Mouse (Mus musculus): ENCODE data around the gene Slamf9. TPM values are rescaled to one million over a fixed set of nuclear protein-coding genes. Genes with fewer than 3 reads are reported as not detected.

Slamf9 gene
- total and polyA plus RNA-seq, 3 experiments = 0.38 TPM; not detected in 2

DNA sequence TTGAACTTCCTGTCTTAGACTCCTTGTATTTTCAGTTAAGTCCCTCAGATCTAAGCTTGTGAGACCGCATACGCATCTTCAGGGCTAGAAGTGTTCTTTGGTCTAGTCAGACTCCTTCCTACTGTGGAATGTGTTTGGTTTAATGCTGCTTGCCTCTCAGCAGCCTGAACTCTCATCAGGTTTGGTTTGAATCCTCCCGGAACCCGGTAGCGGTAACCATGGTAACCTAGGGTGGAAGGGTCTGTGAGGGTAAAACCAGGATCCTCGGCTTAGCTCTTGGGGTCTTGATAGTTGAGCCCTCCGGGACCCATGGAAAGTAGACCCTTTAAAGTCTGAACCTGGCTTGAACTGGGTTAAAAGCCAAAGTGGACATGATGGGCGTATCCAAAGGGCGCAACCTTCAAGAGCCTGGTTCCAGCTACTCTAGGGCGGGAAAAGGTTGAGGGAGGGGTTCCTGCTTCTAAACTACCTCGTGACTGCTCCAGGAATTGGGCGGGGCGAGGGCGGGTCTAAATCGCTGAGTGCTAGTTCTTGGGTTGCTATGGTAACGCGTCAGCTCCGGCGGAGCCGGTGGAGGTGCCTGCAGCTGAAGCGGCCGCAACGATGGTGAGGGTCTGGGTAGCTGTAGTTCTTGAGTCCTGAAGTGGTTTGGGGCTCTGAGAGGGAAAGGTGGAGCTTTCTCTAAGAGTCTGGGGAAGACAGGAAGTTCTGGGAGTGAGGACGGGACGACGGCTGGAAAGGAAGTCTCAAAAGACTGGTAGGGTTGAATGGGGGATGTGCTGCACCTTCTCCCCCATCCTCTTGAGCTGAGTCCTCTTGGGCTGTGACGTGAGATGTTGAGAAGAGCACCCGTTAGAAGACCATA is 45.6 kb downstream of the Slamf9 start, which contains the start of gene Cfap45:
Cfap45 (plus strand) TSS at position 226 of the 865 bp plus-strand sequence.
- peaks cover 3 to 14% of the 10 kb centered on the region in 2 experiments for H3K4me1 ChIP-seq (ENCODE audit: control insufficient read depth in 1 of 2, insufficient read depth in 2 of 2, low read length in 2 of 2)
- no peaks in the 10 kb centered on the region for H3K79me2 ChIP-seq (ENCODE audit: control insufficient read depth, insufficient read depth, low read length, poor library complexity)
- H3K27ac ChIP-seq (ENCODE audit: control insufficient read depth, low read depth, low read length) = no peak within 1 kb of the TSS
- TF ChIP-seq GATA1 (IDR thresholded peaks at IDR 0.05; ENCODE audit: low read depth, low read length) (no peak), MXI1 (IDR thresholded peaks at IDR 0.05; ENCODE audit: low read depth, low read length) (no peak), BHLHE40 (IDR thresholded peaks at IDR 0.05; ENCODE audit: borderline replicate concordance, low read depth, low read length) (no peak), ZMIZ1 (IDR thresholded peaks at IDR 0.05; ENCODE audit: low read depth, low read length) (no peak), UBTF (IDR thresholded peaks at IDR 0.05; ENCODE audit: borderline replicate concordance, insufficient read depth, low read depth, low read length) (no peak)
- peaks cover 0 to 9% of the 10 kb centered on the region in 2 experiments; a peak in 2 of 4 replicates for H3K36me3 ChIP-seq (ENCODE audit: control insufficient read depth in 1 of 2, insufficient read depth in 2 of 2, low read length in 2 of 2)
- H3K9ac ChIP-seq (ENCODE audit: control insufficient read depth, low read depth, low read length, poor library complexity, severe bottlenecking) = no peak within 1 kb of the TSS
- peak; percentile 63 for DNase-seq (ENCODE audit: low read depth, low spot score)
- H3K4me3 ChIP-seq (ENCODE audit: control insufficient read depth in 1 of 2, insufficient read depth in 1 of 2, low read depth in 2 of 2, low read length in 2 of 2) = peak within 1 kb of the TSS in 1 of 2 experiments; percentile 12; a peak in 1 of 4 replicates
- H3K9me3 ChIP-seq (replicated peaks; ENCODE audit: insufficient read depth, low read length) = no peaks in the 10 kb centered on the region
- no peaks in the 10 kb centered on the region for H3K27me3 ChIP-seq (ENCODE audit: control insufficient read depth in 1 of 2, insufficient read depth in 2 of 2, low read length in 2 of 2)

GRCm38 (mm10) chr1:172522524-172522923 is 47.4 kb downstream of the Slamf9 start:
- no peaks in the 10 kb centered on the region for H3K27me3 ChIP-seq (ENCODE audit: control insufficient read depth in 1 of 2, insufficient read depth in 2 of 2, low read length in 2 of 2)
- no peak overlapping the region for H3K9ac ChIP-seq (ENCODE audit: control insufficient read depth, low read depth, low read length, poor library complexity, severe bottlenecking)
- H3K79me2 ChIP-seq (ENCODE audit: control insufficient read depth, insufficient read depth, low read length, poor library complexity) = no peaks in the 10 kb centered on the region
- no peaks in the 10 kb centered on the region for H3K9me3 ChIP-seq (replicated peaks; ENCODE audit: insufficient read depth, low read length)
- H3K36me3 ChIP-seq (ENCODE audit: control insufficient read depth in 1 of 2, insufficient read depth in 2 of 2, low read length in 2 of 2) = peaks cover 0 to 19% of the 10 kb centered on the region in 2 experiments; a peak in 2 of 4 replicates
- TF ChIP-seq MAZ (IDR thresholded peaks at IDR 0.05; ENCODE audit: low read depth, low read length) = no peak
- H3K27ac ChIP-seq (ENCODE audit: control insufficient read depth, low read depth, low read length) = no peak overlapping the region
- peak; percentile 58 for DNase-seq (ENCODE audit: low read depth, low spot score)
- H3K4me3 ChIP-seq (ENCODE audit: control insufficient read depth in 1 of 2, insufficient read depth in 1 of 2, low read depth in 2 of 2, low read length in 2 of 2) = no peak overlapping the region
- H3K4me1 ChIP-seq (ENCODE audit: control insufficient read depth in 1 of 2, insufficient read depth in 2 of 2, low read length in 2 of 2) = peaks cover 5 to 25% of the 10 kb centered on the region in 2 experiments

- no peak for DNase-seq (ENCODE audit: low read depth, low spot score)
- H3K27ac ChIP-seq (ENCODE audit: control insufficient read depth, low read depth, low read length) = no peak overlapping the region
- H3K4me1 ChIP-seq (ENCODE audit: control insufficient read depth in 1 of 2, insufficient read depth in 2 of 2, low read length in 2 of 2) = peaks cover 5 to 28% of the 10 kb centered on the region in 2 experiments
- H3K27me3 ChIP-seq (ENCODE audit: control insufficient read depth in 1 of 2, insufficient read depth in 2 of 2, low read length in 2 of 2) = no peaks in the 10 kb centered on the region
- H3K4me3 ChIP-seq (ENCODE audit: control insufficient read depth in 1 of 2, insufficient read depth in 1 of 2, low read depth in 2 of 2, low read length in 2 of 2) = no peak overlapping the region
- peaks cover 0 to 19% of the 10 kb centered on the region in 2 experiments; a peak in 2 of 4 replicates for H3K36me3 ChIP-seq (ENCODE audit: control insufficient read depth in 1 of 2, insufficient read depth in 2 of 2, low read length in 2 of 2)
- no peaks in the 10 kb centered on the region for H3K9me3 ChIP-seq (replicated peaks; ENCODE audit: insufficient read depth, low read length)
- no peaks in the 10 kb centered on the region for H3K79me2 ChIP-seq (ENCODE audit: control insufficient read depth, insufficient read depth, low read length, poor library complexity)
- TF ChIP-seq EP300 (IDR thresholded peaks at IDR 0.05; ENCODE audit: low read depth in 1 of 2, low read length in 2 of 2) (no peak), ZMIZ1 (IDR thresholded peaks at IDR 0.05; ENCODE audit: low read depth, low read length) (no peak), CHD1 (IDR thresholded peaks at IDR 0.05; ENCODE audit: low read depth, low read length) (no peak)
- H3K9ac ChIP-seq (ENCODE audit: control insufficient read depth, low read depth, low read length, poor library complexity, severe bottlenecking) = no peak overlapping the region
These were observed 48.5 kb downstream of the Slamf9 start for GRCm38 (mm10) chr1:172523699-172524101.

Data from MEL (cell line).